Mouse (Mus musculus) liver, embryonic 14.5 days (tissue): ENCODE results near the gene Irf2bp2.

Source experiments
- CTCF ChIP-seq: IDR thresholded peaks from 2 replicates; pipeline ENCODE4 v1.5.1; 2016; ENCODE audit warnings: antibody characterized with exemption, low read depth, control low read depth
- EP300 ChIP-seq: IDR thresholded peaks from 2 replicates; pipeline ENCODE4 v1.6.1; 2016; ENCODE audit warnings: antibody characterized with exemption, low read depth

DNA sequence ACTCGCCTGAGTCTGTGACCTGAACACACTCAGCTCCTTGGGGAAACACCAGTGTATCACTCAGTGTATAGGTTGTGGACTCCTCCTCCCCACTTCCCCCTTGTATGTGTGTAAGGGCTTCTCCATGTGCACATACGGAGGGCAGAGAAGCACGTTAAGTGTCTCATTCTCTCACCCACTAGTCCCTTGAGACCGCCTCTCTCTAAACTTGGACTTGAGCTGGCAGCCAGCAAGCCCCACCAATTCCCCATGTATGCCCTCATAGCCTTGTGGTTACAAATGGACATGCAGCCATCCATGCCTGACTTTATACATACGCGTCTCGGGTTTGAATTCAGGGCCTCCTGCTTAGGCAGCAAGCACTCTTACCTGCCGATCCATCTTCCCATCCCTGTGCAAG is 16.9 kb downstream of the Irf2bp2 start:
- TF ChIP-seq CTCF = no peak
- TF ChIP-seq EP300 = no peak
